Mouse (Mus musculus) ES-E14 (cell line): Measurements from ENCODE around the gene Nob1.

ENCODE experiments used
- CHD2 ChIP-seq: IDR thresholded peaks from 2 replicates; pipeline ENCODE4 v1.6.1; 2014; ENCODE audit warnings: mild to moderate bottlenecking, low read depth, low read length, inconsistent platforms
- ZC3H11A ChIP-seq: IDR thresholded peaks from 2 replicates; pipeline ENCODE4 v1.6.1; 2012; ENCODE audit warnings: low read depth, mild to moderate bottlenecking, inconsistent platforms, low read length, borderline replicate concordance
- ZNF384 ChIP-seq: IDR thresholded peaks from 2 replicates; pipeline ENCODE4 v1.6.1; 2012; ENCODE audit warnings: low read depth, low read length, inconsistent platforms

DNA sequence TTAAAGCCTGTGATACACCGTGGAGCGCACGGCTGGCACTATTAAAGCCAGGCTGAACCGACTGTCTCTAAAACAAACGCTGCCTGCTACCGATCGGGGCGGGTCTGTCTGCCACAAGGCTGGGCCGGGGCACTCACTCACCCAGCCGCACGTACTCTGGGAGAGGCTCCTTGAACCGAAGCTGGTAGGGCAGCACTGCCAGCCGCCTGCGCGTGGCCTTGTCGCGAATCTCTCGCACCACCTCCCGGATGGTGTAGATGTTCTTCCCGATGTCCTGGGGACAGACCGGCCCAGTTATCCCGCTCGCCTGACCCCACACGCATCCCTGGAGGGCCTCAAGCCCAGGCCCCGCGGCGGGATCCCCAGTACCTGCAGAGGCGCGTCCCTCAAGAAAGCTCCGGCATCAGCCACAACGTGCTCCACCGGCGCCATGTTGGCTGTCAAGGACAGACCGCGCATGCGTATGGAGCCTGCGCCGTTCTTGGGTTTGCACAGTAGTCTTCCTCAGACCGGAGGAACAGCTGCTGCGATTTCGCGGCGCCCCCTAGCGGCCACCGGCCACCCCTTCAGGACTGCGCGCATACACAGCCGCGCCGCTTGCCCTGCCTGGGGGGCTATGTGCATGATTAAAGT lies at the start of gene Nob1:
- peak; percentile 26; the same call in 1 of the 2 replicates for TF ChIP-seq ZC3H11A
- TF ChIP-seq ZNF384: no peak
- TF ChIP-seq CHD2: no peak
